Mouse (Mus musculus) forebrain, embryonic 14.5 days (tissue): ENCODE results near the gene Ltbp1. TPM values are rescaled to one million over a fixed set of nuclear protein-coding genes. Genes with fewer than 3 reads are reported as not detected.

Source experiments
- ATAC-seq: fragments of 200-750 bp; cut with Nextera tagmentation; 2 replicates; pipeline ENCODE4 v1.8.0; 2017; ENCODE audit warnings: mild to moderate bottlenecking, moderate library complexity
- DNase-seq: peaks from one replicate; pipeline ENCODE4 v3.0.0-alpha.2; 2015; ENCODE audit warnings: low spot score
- H3K27ac ChIP-seq: fragments of 300-500 bp; sonication (generic); 2 replicates; pipeline ENCODE4 v1.5.1; 2014; ENCODE audit warnings: low read depth, mild to moderate bottlenecking, control low read depth, low read length, moderate library complexity
- H3K27me3 ChIP-seq: fragments of 300-500 bp; sonication (generic); replicated peaks from 2 replicates; pipeline ENCODE4 v1.6.1; 2014; ENCODE audit warnings: low read length, control low read depth, mixed read lengths; ENCODE audit not compliant: control insufficient read depth, insufficient read depth
- H3K36me3 ChIP-seq: fragments of 300-500 bp; sonication (generic); 2 replicates; pipeline ENCODE4 v1.6.1; 2014; ENCODE audit warnings: low read length, control low read depth; ENCODE audit not compliant: control insufficient read depth, insufficient read depth
- H3K4me1 ChIP-seq: fragments of 300-500 bp; sonication (generic); 2 replicates; pipeline ENCODE4 v1.6.1; 2014; ENCODE audit warnings: antibody characterized with exemption, low read length, control low read depth; ENCODE audit not compliant: control insufficient read depth, insufficient read depth
- H3K4me2 ChIP-seq: fragments of 300-500 bp; sonication (generic); 2 replicates; pipeline ENCODE4 v1.6.1; 2014; ENCODE audit warnings: mild to moderate bottlenecking, control low read depth, low read length
- H3K4me3 ChIP-seq: fragments of 300-500 bp; sonication (generic); 2 replicates; pipeline ENCODE4 v1.5.1; 2014; ENCODE audit warnings: low read depth, low read length, control low read depth
- H3K9ac ChIP-seq: fragments of 300-500 bp; sonication (generic); 2 replicates; pipeline ENCODE4 v1.6.1; 2014; ENCODE audit warnings: mild to moderate bottlenecking, low read length, control low read depth, moderate library complexity
- H3K9me3 ChIP-seq: fragments of 300-500 bp; sonication (generic); replicated peaks from 2 replicates; pipeline ENCODE4 v1.6.1; 2016; ENCODE audit warnings: low read length, control low read depth, mixed read lengths; ENCODE audit not compliant: control insufficient read depth
- WGBS: fragments of 180-500 bp; shearing (Covaris S2); extraction: QIAGEN DNeasy Blood & Tissue Kit; methylation state at CpG from one replicate; pipeline ENCODE4 v1.1.7; 2014; 5-methylcytosine and 5-hydroxymethylcytosine counted together
- polyA plus RNA-seq: library from polyadenylated mRNA; unstranded; fragments of >200 nt; fragmentation: Nextera tagmentation; extraction: Ambion mirVana; gene quantifications from 2 replicates; pipeline ENCODE4 v1.2.1, GENCODE M21; 2014

Ltbp1 gene
- polyA plus RNA-seq, 1 experiment from 2014 or later = 4.5 TPM

GRCm38 (mm10) chr17:75369351-75369750, 364.0 kb downstream of the Ltbp1 start:
- H3K27ac ChIP-seq = no peak overlapping the region
- no peaks in the 10 kb centered on the region for H3K27me3 ChIP-seq
- no peak overlapping the region for H3K9ac ChIP-seq
- peak; percentile 20 for DNase-seq
- no peak overlapping the region for H3K4me3 ChIP-seq
- no peaks in the 10 kb centered on the region for H3K9me3 ChIP-seq
- no peak for ATAC-seq
- no peaks in the 10 kb centered on the region for H3K36me3 ChIP-seq
- no peak overlapping the region for H3K4me2 ChIP-seq
- WGBS = 84% methylated on average over 7 of the region's 7 CpGs
- no peaks in the 10 kb centered on the region for H3K4me1 ChIP-seq

- peak; percentile 18 for DNase-seq
- Histone ChIP-seq H3K9ac (no peak overlapping the region), H3K27me3 (no peaks in the 10 kb centered on the region), H3K36me3 (no peaks in the 10 kb centered on the region), H3K4me1 (no peaks in the 10 kb centered on the region), H3K27ac (no peak overlapping the region), H3K9me3 (no peaks in the 10 kb centered on the region), H3K4me2 (no peak overlapping the region), H3K4me3 (no peak overlapping the region)
- WGBS = 88% methylated on average over 4 of the region's 4 CpGs
- ATAC-seq = no peak
Measured at GRCm38 (mm10) chr17:75370120-75370519, 364.8 kb downstream of the Ltbp1 start.

GRCm38 (mm10) chr17:75371650-75372049, 366.3 kb downstream of the Ltbp1 start:
- DNase-seq = no peak
- no peaks in the 10 kb centered on the region for H3K9me3 ChIP-seq
- H3K4me1 ChIP-seq = no peaks in the 10 kb centered on the region
- no peak overlapping the region for H3K4me3 ChIP-seq
- 93% methylated on average over 11 of the region's 11 CpGs for WGBS
- no peak overlapping the region for H3K4me2 ChIP-seq
- no peak overlapping the region for H3K27ac ChIP-seq
- ATAC-seq = no peak
- no peak overlapping the region for H3K9ac ChIP-seq
- H3K27me3 ChIP-seq = no peaks in the 10 kb centered on the region
- no peaks in the 10 kb centered on the region for H3K36me3 ChIP-seq

GRCm38 (mm10) chr17:75372371-75372770, 367.0 kb downstream of the Ltbp1 start:
- no peak overlapping the region for H3K27ac ChIP-seq
- H3K4me1 ChIP-seq = no peaks in the 10 kb centered on the region
- no peak for ATAC-seq
- no peaks in the 10 kb centered on the region for H3K36me3 ChIP-seq
- WGBS = 60% methylated on average over 3 of the region's 3 CpGs
- peak; percentile 27 for DNase-seq
- H3K27me3 ChIP-seq = no peaks in the 10 kb centered on the region
- no peak overlapping the region for H3K4me2 ChIP-seq
- no peaks in the 10 kb centered on the region for H3K9me3 ChIP-seq
- no peak overlapping the region for H3K4me3 ChIP-seq
- H3K9ac ChIP-seq = no peak overlapping the region

GRCm38 (mm10) chr17:75374287-75375024, 369.1 kb downstream of the Ltbp1 start:
- H3K27me3 ChIP-seq = no peaks in the 10 kb centered on the region
- ATAC-seq (no peak), DNase-seq (no peak)
- WGBS = 73% methylated on average over 5 of the region's 5 CpGs
- H3K4me3 ChIP-seq = no peak overlapping the region
- no peaks in the 10 kb centered on the region for H3K36me3 ChIP-seq
- H3K9ac ChIP-seq = no peak overlapping the region
- H3K9me3 ChIP-seq = no peaks in the 10 kb centered on the region
- no peaks in the 10 kb centered on the region for H3K4me1 ChIP-seq
- no peak overlapping the region for H3K4me2 ChIP-seq
- H3K27ac ChIP-seq = no peak overlapping the region

- H3K36me3 ChIP-seq = no peaks in the 10 kb centered on the region
- H3K9ac ChIP-seq = no peak overlapping the region
- H3K27ac ChIP-seq = no peak overlapping the region
- no peaks in the 10 kb centered on the region for H3K4me1 ChIP-seq
- no peak overlapping the region for H3K4me2 ChIP-seq
- no peak for DNase-seq
- no peak for ATAC-seq
- H3K4me3 ChIP-seq = no peak overlapping the region
- no peaks in the 10 kb centered on the region for H3K9me3 ChIP-seq
- 92% methylated on average over 9 of the region's 9 CpGs for WGBS
- H3K27me3 ChIP-seq = no peaks in the 10 kb centered on the region
Measured at GRCm38 (mm10) chr17:75378256-75378871, 373.0 kb downstream of the Ltbp1 start.

- H3K9ac ChIP-seq = no peak overlapping the region
- WGBS = 48% methylated on average over 2 of the region's 2 CpGs
- no peak overlapping the region for H3K4me3 ChIP-seq
- ATAC-seq = peak; percentile 93
- no peaks in the 10 kb centered on the region for H3K9me3 ChIP-seq
- H3K27me3 ChIP-seq = no peaks in the 10 kb centered on the region
- H3K4me1 ChIP-seq = no peaks in the 10 kb centered on the region
- no peaks in the 10 kb centered on the region for H3K36me3 ChIP-seq
- H3K27ac ChIP-seq = no peak overlapping the region
- peak; percentile 51 for DNase-seq
- no peak overlapping the region for H3K4me2 ChIP-seq
Measured at GRCm38 (mm10) chr17:75380167-75380566, 374.8 kb downstream of the Ltbp1 start.

GRCm38 (mm10) chr17:75388402-75388801, 383.0 kb downstream of the Ltbp1 start:
- DNase-seq (no peak), ATAC-seq (no peak)
- H3K9ac ChIP-seq = no peak overlapping the region
- H3K27me3 ChIP-seq = no peaks in the 10 kb centered on the region
- H3K9me3 ChIP-seq = no peaks in the 10 kb centered on the region
- H3K4me3 ChIP-seq = no peak overlapping the region
- H3K27ac ChIP-seq = no peak overlapping the region
- whole genome bisulfite sequencing = 84% methylated on average over 4 of the region's 4 CpGs
- H3K4me1 ChIP-seq = no peaks in the 10 kb centered on the region
- H3K36me3 ChIP-seq = 0 out of 2 replicates have a peak, but pooled peaks cover 3% of the 10 kb centered on the region
- H3K4me2 ChIP-seq = no peak overlapping the region

- WGBS = 86% methylated on average over 10 of the region's 10 CpGs
- no peak for ATAC-seq
- no peak for DNase-seq
- no peak overlapping the region for H3K27ac ChIP-seq
- 0 out of 2 replicates have a peak, but pooled peaks cover 3% of the 10 kb centered on the region for H3K36me3 ChIP-seq
- H3K4me3 ChIP-seq = no peak overlapping the region
- no peaks in the 10 kb centered on the region for H3K9me3 ChIP-seq
- no peaks in the 10 kb centered on the region for H3K4me1 ChIP-seq
- H3K4me2 ChIP-seq = no peak overlapping the region
- H3K9ac ChIP-seq = no peak overlapping the region
- H3K27me3 ChIP-seq = no peaks in the 10 kb centered on the region
Measured at GRCm38 (mm10) chr17:75390142-75390541, 384.8 kb downstream of the Ltbp1 start.
